Mouse (Mus musculus) MEL (cell line): ENCODE data around the gene Nme6. TPM values are rescaled to one million over a fixed set of nuclear protein-coding genes. Genes with fewer than 3 reads are reported as not detected.

ENCODE experiments used
- DNase-seq: peaks from one replicate; pipeline ENCODE4 v3.0.0; 2011; ENCODE audit warnings: low read depth, low spot score
- H3K27ac ChIP-seq: 2 replicates; pipeline ENCODE4 v1.5.1; 2012; ENCODE audit warnings: low read depth, mild to moderate bottlenecking, control low read depth, low read length, moderate library complexity; ENCODE audit not compliant: control insufficient read depth
- H3K27me3 ChIP-seq, 2 experiments: fragments of 150-350 bp in 1 of 2; sonication (generic) in 1 of 2; 2 replicates each; pipeline ENCODE4 v1.6.1; 2012; ENCODE audit warnings: low read length in 2 of 2, mild to moderate bottlenecking in 2 of 2, improper control_type of control experiment in 1 of 2, moderate library complexity in 1 of 2; ENCODE audit not compliant: insufficient read depth in 2 of 2, control insufficient read depth in 1 of 2
- H3K36me3 ChIP-seq, 2 experiments: 2 replicates each; pipeline ENCODE4 v1.6.1; 2012 to 2014; ENCODE audit warnings: low read length in 2 of 2, improper control_type of control experiment in 1 of 2, inconsistent platforms in 1 of 2, mild to moderate bottlenecking in 1 of 2; ENCODE audit not compliant: insufficient read depth in 2 of 2, control insufficient read depth in 1 of 2
- H3K4me1 ChIP-seq, 2 experiments: fragments of 150-350 bp in 1 of 2; sonication (generic) in 1 of 2; 2 replicates each; pipeline ENCODE4 v1.6.1; 2012; ENCODE audit warnings: low read length in 2 of 2, improper control_type of control experiment in 1 of 2, mild to moderate bottlenecking in 1 of 2; ENCODE audit not compliant: insufficient read depth in 2 of 2, control insufficient read depth in 1 of 2
- H3K4me3 ChIP-seq, 2 experiments: fragments of 150-350 bp in 1 of 2; sonication (generic) in 1 of 2; 2 replicates each; pipeline ENCODE4 v1.5.1; 2012; ENCODE audit warnings: low read depth in 2 of 2, low read length in 2 of 2, mild to moderate bottlenecking in 2 of 2, moderate library complexity in 2 of 2, control low read depth in 1 of 2, improper control_type of control experiment in 1 of 2; ENCODE audit not compliant: control insufficient read depth in 1 of 2, insufficient read depth in 1 of 2
- H3K79me2 ChIP-seq: 2 replicates; pipeline ENCODE4 v1.6.1; 2012; ENCODE audit warnings: mild to moderate bottlenecking, low read length, moderate library complexity; ENCODE audit not compliant: control insufficient read depth, poor library complexity, insufficient read depth
- H3K9ac ChIP-seq: 2 replicates; pipeline ENCODE4 v1.6.1; 2012; ENCODE audit warnings: low read depth, mild to moderate bottlenecking, control low read depth, low read length, moderate library complexity; ENCODE audit not compliant: control insufficient read depth, poor library complexity, severe bottlenecking
- H3K9me3 ChIP-seq: fragments of 150-350 bp; sonication (generic); replicated peaks from 2 replicates; pipeline ENCODE4 v1.6.1; 2012; ENCODE audit warnings: mild to moderate bottlenecking, low read length, improper control_type of control experiment, moderate library complexity; ENCODE audit not compliant: insufficient read depth
- BHLHE40 ChIP-seq: IDR thresholded peaks from 2 replicates; pipeline ENCODE4 v1.6.1; 2012; ENCODE audit warnings: low read depth, mild to moderate bottlenecking, inconsistent platforms, low read length, improper control_type of control experiment, borderline replicate concordance
- CHD2 ChIP-seq: IDR thresholded peaks from 2 replicates; pipeline ENCODE4 v1.6.1; 2011; ENCODE audit warnings: low read length, improper control_type of control experiment
- E2F4 ChIP-seq: IDR thresholded peaks from 2 replicates; pipeline ENCODE4 v1.6.1; 2011; ENCODE audit warnings: low read depth, low read length, improper control_type of control experiment, borderline replicate concordance
- EP300 ChIP-seq, 2 experiments: IDR thresholded peaks; 2 replicates each; pipeline ENCODE4 v1.6.1; 2011; ENCODE audit warnings: improper control_type of control experiment in 2 of 2, low read length in 2 of 2, low read depth in 1 of 2, mild to moderate bottlenecking in 1 of 2
- GABPA ChIP-seq: IDR thresholded peaks from 2 replicates; pipeline ENCODE4 v1.6.1; 2012; ENCODE audit warnings: low read depth, mild to moderate bottlenecking, inconsistent platforms, low read length, improper control_type of control experiment, moderate library complexity
- GATA1 ChIP-seq: IDR thresholded peaks from 2 replicates; pipeline ENCODE4 v1.6.1; 2011; ENCODE audit warnings: low read depth, low read length, improper control_type of control experiment
- HCFC1 ChIP-seq: IDR thresholded peaks from 2 replicates; pipeline ENCODE4 v1.6.1; 2012; ENCODE audit warnings: low read depth, mild to moderate bottlenecking, inconsistent platforms, low read length, improper control_type of control experiment, moderate library complexity
- JUND ChIP-seq: IDR thresholded peaks from 2 replicates; pipeline ENCODE4 v1.6.1; 2011; ENCODE audit warnings: low read depth, mild to moderate bottlenecking, improper control_type of control experiment, low read length
- KAT2A ChIP-seq: conservative IDR thresholded peaks from 2 replicates; pipeline ENCODE4 v1.6.1; 2012; ENCODE audit warnings: low read depth, low read length, improper control_type of control experiment, inconsistent platforms
- MAX ChIP-seq: IDR thresholded peaks from 2 replicates; pipeline ENCODE4 v1.6.1; 2011; ENCODE audit warnings: low read length, improper control_type of control experiment
- MAZ ChIP-seq: IDR thresholded peaks from 2 replicates; pipeline ENCODE4 v1.6.1; 2012; ENCODE audit warnings: low read depth, mild to moderate bottlenecking, inconsistent platforms, low read length, improper control_type of control experiment
- MEF2A ChIP-seq: IDR thresholded peaks from 2 replicates; pipeline ENCODE4 v1.6.1; 2014; ENCODE audit warnings: low read depth, mild to moderate bottlenecking, inconsistent platforms, low read length, improper control_type of control experiment; ENCODE audit not compliant: poor library complexity, insufficient replicate concordance, severe bottlenecking; ENCODE audit errors: extremely low read depth
- MXI1 ChIP-seq: IDR thresholded peaks from 2 replicates; pipeline ENCODE4 v1.6.1; 2011; ENCODE audit warnings: mild to moderate bottlenecking, low read depth, low read length, improper control_type of control experiment
- MYC ChIP-seq: IDR thresholded peaks from 2 replicates; pipeline ENCODE4 v1.6.1; 2011; ENCODE audit warnings: low read depth, mild to moderate bottlenecking, low read length, improper control_type of control experiment, moderate library complexity
- NELFE ChIP-seq: IDR thresholded peaks from 2 replicates; pipeline ENCODE4 v1.6.1; 2011; ENCODE audit warnings: low read depth, low read length, improper control_type of control experiment
- NRF1 ChIP-seq: IDR thresholded peaks from 2 replicates; pipeline ENCODE4 v1.6.1; 2014; ENCODE audit warnings: low read depth, mild to moderate bottlenecking, inconsistent platforms, low read length, improper control_type of control experiment, moderate library complexity; ENCODE audit not compliant: poor library complexity, insufficient read depth, severe bottlenecking
- POLR2A ChIP-seq, 2 experiments: IDR thresholded peaks; 2 replicates each; pipeline ENCODE4 v1.6.1; 2011 to 2012; ENCODE audit warnings: low read length in 2 of 2, mild to moderate bottlenecking in 2 of 2, control low read depth in 1 of 2, improper control_type of control experiment in 1 of 2, low read depth in 1 of 2, moderate library complexity in 1 of 2; ENCODE audit not compliant: control insufficient read depth in 1 of 2, insufficient read depth in 1 of 2, poor library complexity in 1 of 2
- POLR2AphosphoS2 ChIP-seq: IDR thresholded peaks from 2 replicates; pipeline ENCODE4 v1.6.1; 2011; ENCODE audit warnings: low read length, improper control_type of control experiment
- RAD21 ChIP-seq: IDR thresholded peaks from 2 replicates; pipeline ENCODE4 v1.6.1; 2011; ENCODE audit warnings: mild to moderate bottlenecking, low read depth, low read length, improper control_type of control experiment
- RCOR1 ChIP-seq: IDR thresholded peaks from 2 replicates; pipeline ENCODE4 v1.6.1; 2012; ENCODE audit warnings: low read depth, mild to moderate bottlenecking, inconsistent platforms, low read length, improper control_type of control experiment
- SIN3A ChIP-seq: IDR thresholded peaks from 2 replicates; pipeline ENCODE4 v1.6.1; 2012; ENCODE audit warnings: low read length, improper control_type of control experiment, inconsistent platforms
- SMC3 ChIP-seq: IDR thresholded peaks from 2 replicates; pipeline ENCODE4 v1.6.1; 2011; ENCODE audit warnings: low read depth, low read length, improper control_type of control experiment
- TAL1 ChIP-seq: IDR thresholded peaks from 2 replicates; pipeline ENCODE4 v1.6.1; 2012; ENCODE audit warnings: mild to moderate bottlenecking, inconsistent platforms, low read length, moderate library complexity, mixed read lengths
- TCF12 ChIP-seq: IDR thresholded peaks from 2 replicates; pipeline ENCODE4 v1.6.1; 2014; ENCODE audit warnings: low read depth, mild to moderate bottlenecking, inconsistent platforms, low read length, improper control_type of control experiment, moderate library complexity
- UBTF ChIP-seq: IDR thresholded peaks from 2 replicates; pipeline ENCODE4 v1.6.1; 2012; ENCODE audit warnings: low read depth, mild to moderate bottlenecking, inconsistent platforms, low read length, improper control_type of control experiment, moderate library complexity, borderline replicate concordance; ENCODE audit not compliant: insufficient read depth
- USF1 ChIP-seq: IDR thresholded peaks from 2 replicates; pipeline ENCODE4 v1.6.1; 2014; ENCODE audit warnings: low read depth, mild to moderate bottlenecking, inconsistent platforms, low read length, improper control_type of control experiment, moderate library complexity
- USF2 ChIP-seq, 2 experiments: IDR thresholded peaks; 2 replicates each; pipeline ENCODE4 v1.6.1; 2011 to 2012; ENCODE audit warnings: improper control_type of control experiment in 2 of 2, low read length in 2 of 2, borderline replicate concordance in 1 of 2, inconsistent platforms in 1 of 2, low read depth in 1 of 2, mild to moderate bottlenecking in 1 of 2; ENCODE audit not compliant: insufficient read depth in 1 of 2
- ZC3H11A ChIP-seq: IDR thresholded peaks from 2 replicates; pipeline ENCODE4 v1.6.1; 2012; ENCODE audit warnings: low read depth, mild to moderate bottlenecking, inconsistent platforms, low read length, improper control_type of control experiment
- ZNF384 ChIP-seq: IDR thresholded peaks from 2 replicates; pipeline ENCODE4 v1.6.1; 2012; ENCODE audit warnings: low read depth, mild to moderate bottlenecking, inconsistent platforms, low read length, improper control_type of control experiment
- polyA plus RNA-seq, 2 experiments: library from polyadenylated mRNA; stranded (reverse) in 1 of 2; unstranded in 1 of 2; fragments of >175 nt in 1 of 2; fragments of >200 nt in 1 of 2; gene quantifications; 2 replicates each; pipeline versions ENCODE4 v1.2.1 to v1.2.4; 2012; ENCODE audit warnings: low replicate concordance in 2 of 2, low read depth in 1 of 2; ENCODE audit not compliant: insufficient read length in 2 of 2, insufficient read depth in 1 of 2, missing spikeins in 1 of 2
- total RNA-seq: library from RNA; depleted of rRNA; stranded (reverse); fragments of 300-350 nt; gene quantifications from 2 replicates; pipeline ENCODE4 v1.2.3, GENCODE M21; 2012

The Nme6 gene
- total and polyA plus RNA-seq, 3 experiments, result 84.1 to 98.2 TPM; not detected in 1

DNA sequence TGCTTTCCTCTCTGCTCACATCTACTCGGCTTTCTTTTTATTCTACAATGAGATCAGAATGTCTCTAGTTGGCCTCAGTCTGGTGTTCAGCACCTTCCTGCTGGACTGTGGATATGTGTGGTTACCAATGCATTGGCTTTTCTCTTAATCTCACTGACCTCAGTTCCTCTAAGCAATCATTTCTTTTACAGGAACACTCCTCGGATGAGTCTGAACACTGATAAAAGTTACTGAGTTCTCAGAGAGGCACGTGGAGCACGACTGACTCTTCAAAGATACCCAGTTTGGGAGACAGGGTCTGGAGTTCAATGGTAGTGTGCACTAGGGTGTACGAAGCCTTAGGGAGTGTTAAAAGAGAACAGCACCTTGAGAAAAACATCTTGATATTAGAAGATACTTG lies 6.4 kb upstream of the Nme6 start:
- DNase-seq, result peak; percentile 60
- peaks cover 0 to 20% of the 10 kb centered on the region in 2 experiments; a peak in 2 of 4 replicates for H3K36me3 ChIP-seq
- H3K27ac ChIP-seq, result peak overlapping the region; percentile 53
- no peaks in the 10 kb centered on the region for H3K9me3 ChIP-seq
- H3K9ac ChIP-seq, result no peak overlapping the region
- no peaks in the 10 kb centered on the region for H3K27me3 ChIP-seq
- H3K4me3 ChIP-seq, result no peak overlapping the region
- H3K79me2 ChIP-seq, result no peaks in the 10 kb centered on the region
- peaks cover 12 to 16% of the 10 kb centered on the region in 2 experiments for H3K4me1 ChIP-seq
- TF ChIP-seq UBTF (no peak), MYC (peak; percentile 76; the same call in 1 of the 2 replicates), EP300 (IDR thresholded peaks at IDR 0.05; ENCODE audit: low read depth in 1 of 2, low read length in 2 of 2) (peak in 1 of 2 experiments; percentile 31; a peak in 2 of 4 replicates), ZC3H11A (no peak), KAT2A (no peak), MEF2A (no peak; the same call in 1 of the 2 replicates), JUND (no peak), SMC3 (no peak), MXI1 (peak; percentile 57), E2F4 (no peak), POLR2A (IDR thresholded peaks at IDR 0.05; ENCODE audit: control insufficient read depth in 1 of 2, insufficient read depth in 1 of 2, low read depth in 1 of 2, low read length in 2 of 2, poor library complexity in 1 of 2) (no peak), BHLHE40 (peak; percentile 78; the same call in 1 of the 2 replicates), CHD2 (no peak), ZNF384 (no peak), MAX (peak; percentile 58; the same call in 1 of the 2 replicates), TCF12 (peak; percentile 64; the same call in 1 of the 2 replicates), HCFC1 (peak; percentile 10; the same call in 1 of the 2 replicates), RCOR1 (no peak), SIN3A (no peak), USF2 (IDR thresholded peaks at IDR 0.05; ENCODE audit: borderline replicate concordance in 1 of 2, insufficient read depth in 1 of 2, low read depth in 1 of 2, low read length in 2 of 2) (no peak), NRF1 (no peak), GABPA (no peak), POLR2AphosphoS2 (no peak), TAL1 (no peak), GATA1 (0 out of 2 replicates have a peak, but pooled peaks have one; percentile 22), NELFE (no peak), USF1 (peak; percentile 13; the same call in 1 of the 2 replicates), MAZ (no peak), RAD21 (no peak)
